Mouse (Mus musculus): ENCODE measurements at regions not wholly inside any gene's neighbourhood (a gene's known extent, or its start where the extent isn't known, plus 50 kb on each side); places are given as distances from the start of the nearest gene placed in this dataset.

GRCm38 (mm10) chr8:44694861-44695260 is 240.4 kb upstream of the Fat1 start:
- no peak overlapping the region for H3K27ac ChIP-seq (replicated peaks; ENCODE audit: low read depth, low read length)
- ATAC-seq (replicated peaks; ENCODE audit: insufficient number of reproducible peaks, low FRiP score, low TSS enrichment, low read depth): no peak
- H3K4me3 ChIP-seq (ENCODE audit: low read depth, low read length): no peak overlapping the region
- no peaks in the 10 kb centered on the region for H3K27me3 ChIP-seq (ENCODE audit: control insufficient read depth, insufficient read depth, low read length)
- WGBS: 75% methylated on average over 9 of the region's 9 CpGs
- no peaks in the 10 kb centered on the region for H3K4me1 ChIP-seq (ENCODE audit: control insufficient read depth, insufficient read depth, low read length)
- no peak for DNase-seq (ENCODE audit: low spot score)
- no peak overlapping the region for H3K4me2 ChIP-seq (ENCODE audit: low read depth, low read length)
- H3K9me3 ChIP-seq (replicated peaks; ENCODE audit: control insufficient read depth, low read length): no peaks in the 10 kb centered on the region
- H3K36me3 ChIP-seq (replicated peaks; ENCODE audit: control insufficient read depth, insufficient read depth, low read depth, low read length): no peaks in the 10 kb centered on the region
- no peak overlapping the region for H3K9ac ChIP-seq (replicated peaks; ENCODE audit: low read length)

GRCm38 (mm10) chr8:44696066-44696853 is 239.0 kb upstream of the Fat1 start:
- Histone ChIP-seq H3K27ac (replicated peaks; ENCODE audit: low read depth, low read length) (no peak overlapping the region), H3K9ac (replicated peaks; ENCODE audit: low read length) (no peak overlapping the region), H3K27me3 (ENCODE audit: control insufficient read depth, insufficient read depth, low read length) (no peaks in the 10 kb centered on the region), H3K9me3 (replicated peaks; ENCODE audit: control insufficient read depth, low read length) (no peaks in the 10 kb centered on the region), H3K4me1 (ENCODE audit: control insufficient read depth, insufficient read depth, low read length) (no peaks in the 10 kb centered on the region), H3K36me3 (replicated peaks; ENCODE audit: control insufficient read depth, insufficient read depth, low read depth, low read length) (no peaks in the 10 kb centered on the region), H3K4me2 (ENCODE audit: low read depth, low read length) (no peak overlapping the region), H3K4me3 (ENCODE audit: low read depth, low read length) (no peak overlapping the region)
- no peak for ATAC-seq (replicated peaks; ENCODE audit: insufficient number of reproducible peaks, low FRiP score, low TSS enrichment, low read depth)
- WGBS: 52% methylated on average over 9 of the region's 9 CpGs
- DNase-seq (ENCODE audit: low spot score): peak; percentile 31

GRCm38 (mm10) chr8:44699384-44700105 is 235.7 kb upstream of the Fat1 start:
- Histone ChIP-seq H3K4me1 (ENCODE audit: control insufficient read depth, insufficient read depth, low read length) (no peaks in the 10 kb centered on the region), H3K9me3 (replicated peaks; ENCODE audit: control insufficient read depth, low read length) (no peaks in the 10 kb centered on the region), H3K27me3 (ENCODE audit: control insufficient read depth, insufficient read depth, low read length) (no peaks in the 10 kb centered on the region), H3K36me3 (replicated peaks; ENCODE audit: control insufficient read depth, insufficient read depth, low read depth, low read length) (no peaks in the 10 kb centered on the region), H3K4me3 (ENCODE audit: low read depth, low read length) (no peak overlapping the region), H3K9ac (replicated peaks; ENCODE audit: low read length) (no peak overlapping the region), H3K4me2 (ENCODE audit: low read depth, low read length) (no peak overlapping the region), H3K27ac (replicated peaks; ENCODE audit: low read depth, low read length) (no peak overlapping the region)
- no peak for ATAC-seq (replicated peaks; ENCODE audit: insufficient number of reproducible peaks, low FRiP score, low TSS enrichment, low read depth)
- DNase-seq (ENCODE audit: low spot score): no peak
- 83% methylated on average over 18 of the region's 18 CpGs for WGBS

- DNase-seq (ENCODE audit: low spot score) (no peak), ATAC-seq (replicated peaks; ENCODE audit: insufficient number of reproducible peaks, low FRiP score, low TSS enrichment, low read depth) (no peak)
- Histone ChIP-seq H3K36me3 (replicated peaks; ENCODE audit: control insufficient read depth, insufficient read depth, low read depth, low read length) (no peaks in the 10 kb centered on the region), H3K27ac (replicated peaks; ENCODE audit: low read depth, low read length) (no peak overlapping the region), H3K9ac (replicated peaks; ENCODE audit: low read length) (no peak overlapping the region), H3K9me3 (replicated peaks; ENCODE audit: control insufficient read depth, low read length) (no peaks in the 10 kb centered on the region), H3K4me2 (ENCODE audit: low read depth, low read length) (no peak overlapping the region), H3K4me1 (ENCODE audit: control insufficient read depth, insufficient read depth, low read length) (no peaks in the 10 kb centered on the region), H3K4me3 (ENCODE audit: low read depth, low read length) (no peak overlapping the region), H3K27me3 (ENCODE audit: control insufficient read depth, insufficient read depth, low read length) (no peaks in the 10 kb centered on the region)
- 87% methylated on average over 9 of the region's 9 CpGs for WGBS
These were observed 230.5 kb upstream of the Fat1 start for GRCm38 (mm10) chr8:44704595-44705265.

- ATAC-seq (replicated peaks; ENCODE audit: insufficient number of reproducible peaks, low FRiP score, low TSS enrichment, low read depth) (no peak), DNase-seq (ENCODE audit: low spot score) (no peak)
- WGBS: 80% methylated on average over 7 of the region's 7 CpGs
- H3K36me3 ChIP-seq (replicated peaks; ENCODE audit: control insufficient read depth, insufficient read depth, low read depth, low read length): no peaks in the 10 kb centered on the region
- H3K9me3 ChIP-seq (replicated peaks; ENCODE audit: control insufficient read depth, low read length): no peaks in the 10 kb centered on the region
- no peaks in the 10 kb centered on the region for H3K27me3 ChIP-seq (ENCODE audit: control insufficient read depth, insufficient read depth, low read length)
- H3K4me1 ChIP-seq (ENCODE audit: control insufficient read depth, insufficient read depth, low read length): no peaks in the 10 kb centered on the region
- H3K27ac ChIP-seq (replicated peaks; ENCODE audit: low read depth, low read length): no peak overlapping the region
- H3K4me2 ChIP-seq (ENCODE audit: low read depth, low read length): no peak overlapping the region
- no peak overlapping the region for H3K4me3 ChIP-seq (ENCODE audit: low read depth, low read length)
- H3K9ac ChIP-seq (replicated peaks; ENCODE audit: low read length): no peak overlapping the region
These were observed 226.5 kb upstream of the Fat1 start for GRCm38 (mm10) chr8:44708659-44709170.

GRCm38 (mm10) chr8:44709171-44709940 is 225.9 kb upstream of the Fat1 start:
- H3K4me2 ChIP-seq (ENCODE audit: low read depth, low read length): no peak overlapping the region
- no peak overlapping the region for H3K4me3 ChIP-seq (ENCODE audit: low read depth, low read length)
- no peaks in the 10 kb centered on the region for H3K36me3 ChIP-seq (replicated peaks; ENCODE audit: control insufficient read depth, insufficient read depth, low read depth, low read length)
- H3K4me1 ChIP-seq (ENCODE audit: control insufficient read depth, insufficient read depth, low read length): no peaks in the 10 kb centered on the region
- no peak for ATAC-seq (replicated peaks; ENCODE audit: insufficient number of reproducible peaks, low FRiP score, low TSS enrichment, low read depth)
- DNase-seq (ENCODE audit: low spot score): peak; percentile 17
- WGBS: 55% methylated on average over 6 of the region's 6 CpGs
- H3K27me3 ChIP-seq (ENCODE audit: control insufficient read depth, insufficient read depth, low read length): no peaks in the 10 kb centered on the region
- H3K9me3 ChIP-seq (replicated peaks; ENCODE audit: control insufficient read depth, low read length): no peaks in the 10 kb centered on the region
- no peak overlapping the region for H3K27ac ChIP-seq (replicated peaks; ENCODE audit: low read depth, low read length)
- H3K9ac ChIP-seq (replicated peaks; ENCODE audit: low read length): no peak overlapping the region

GRCm38 (mm10) chr8:44734577-44734976 is 200.7 kb upstream of the Fat1 start:
- Histone ChIP-seq H3K9ac (replicated peaks; ENCODE audit: low read length) (no peak overlapping the region), H3K27ac (replicated peaks; ENCODE audit: low read depth, low read length) (no peak overlapping the region), H3K4me1 (ENCODE audit: control insufficient read depth, insufficient read depth, low read length) (no peaks in the 10 kb centered on the region), H3K4me3 (ENCODE audit: low read depth, low read length) (no peak overlapping the region), H3K9me3 (replicated peaks; ENCODE audit: control insufficient read depth, low read length) (no peaks in the 10 kb centered on the region), H3K27me3 (ENCODE audit: control insufficient read depth, insufficient read depth, low read length) (no peaks in the 10 kb centered on the region), H3K4me2 (ENCODE audit: low read depth, low read length) (no peak overlapping the region), H3K36me3 (replicated peaks; ENCODE audit: control insufficient read depth, insufficient read depth, low read depth, low read length) (no peaks in the 10 kb centered on the region)
- DNase-seq (ENCODE audit: low spot score) (no peak), ATAC-seq (replicated peaks; ENCODE audit: insufficient number of reproducible peaks, low FRiP score, low TSS enrichment, low read depth) (no peak)
- 78% methylated on average over 10 of the region's 10 CpGs for WGBS

Measured in embryonic facial prominence, embryonic 11.5 days (tissue).